Mouse (Mus musculus): Measurements from ENCODE around the gene Trmt10c. TPM values are rescaled to one million over a fixed set of nuclear protein-coding genes. Genes with fewer than 3 reads are reported as not detected.

Gene Trmt10c
- polyA plus RNA-seq, 1 experiment, result 2.1 TPM

DNA sequence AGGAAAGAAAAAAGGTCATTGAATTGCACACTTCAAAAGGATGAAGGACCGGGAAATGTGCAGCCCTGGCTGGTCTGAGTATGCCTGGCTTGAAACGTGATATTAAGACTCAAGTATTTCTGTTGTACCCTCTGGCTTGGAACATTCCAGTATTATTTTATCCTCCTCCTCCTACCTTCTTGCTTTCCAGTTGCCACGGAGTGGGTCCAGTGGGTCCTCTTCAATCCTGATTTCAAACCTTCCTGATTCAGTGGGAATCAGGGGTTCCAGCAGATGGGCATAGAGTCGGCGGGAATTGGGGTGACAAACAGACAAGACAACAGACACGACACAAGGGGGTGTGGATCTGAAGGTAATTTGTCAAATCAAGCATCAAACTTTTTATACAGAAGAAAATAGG lies 34.9 kb upstream of the Trmt10c start:
- no peak for DNase-seq
- WGBS, result 77% methylated on average over 6 of the region's 6 CpGs
- Histone ChIP-seq H3K4me1 (ENCODE audit: control insufficient read depth, insufficient read depth, low read length) (peaks cover 3% of the 10 kb centered on the region), H3K4me3 (replicated peaks; ENCODE audit: extremely low read depth, low read depth, low read length) (no peak overlapping the region)
- TF ChIP-seq POLR2A (IDR thresholded peaks at IDR 0.05; ENCODE audit: borderline replicate concordance, extremely low read depth, low read depth, low read length) (no peak), CTCF (IDR thresholded peaks at IDR 0.05; ENCODE audit: insufficient read depth, low read length) (no peak)

DNA sequence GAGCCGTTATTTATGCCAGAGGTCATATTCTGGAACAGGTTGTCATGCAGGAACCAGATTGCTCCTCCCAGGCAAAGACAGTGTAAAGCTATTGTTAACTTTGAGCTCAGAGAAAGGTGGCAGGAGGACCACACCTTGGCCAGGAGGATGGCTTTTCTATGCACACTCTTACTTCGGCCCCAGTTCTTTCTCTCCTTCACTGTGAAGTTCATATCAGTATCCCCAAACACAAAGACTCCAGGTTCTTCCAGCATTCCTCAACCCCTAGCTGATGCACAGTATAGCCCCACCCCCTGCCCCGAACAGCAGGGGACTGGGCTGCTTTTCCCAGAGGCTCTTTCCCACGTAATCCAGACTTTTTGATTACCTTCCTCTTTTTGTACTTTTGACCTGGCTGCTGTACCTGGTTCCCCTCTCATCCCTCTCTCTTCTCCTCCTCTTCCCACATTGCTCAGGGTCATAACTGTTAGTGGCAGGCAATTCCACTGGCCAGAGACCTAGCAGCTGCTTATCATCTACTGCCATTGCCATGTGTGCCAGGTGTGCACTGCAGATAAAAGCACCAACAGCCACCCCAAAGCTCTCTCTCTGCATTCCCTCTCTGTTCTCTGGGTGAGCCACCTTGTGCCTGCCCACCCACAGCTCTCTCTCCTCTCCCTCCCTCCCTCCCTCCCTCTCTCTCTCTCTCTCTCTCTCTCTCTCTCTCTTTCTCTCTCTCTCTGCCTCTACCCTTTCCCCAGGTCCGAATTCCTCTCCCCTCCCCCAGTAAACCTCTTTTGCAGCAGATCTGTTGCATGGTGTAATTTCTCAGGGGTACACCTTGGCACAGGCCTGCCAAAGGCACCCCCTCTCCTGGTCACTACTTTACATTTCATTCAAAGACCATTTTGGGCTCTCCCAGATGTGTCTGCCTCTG lies 34.0 kb upstream of the Trmt10c start:
- peaks cover 3% of the 10 kb centered on the region for H3K4me1 ChIP-seq (ENCODE audit: control insufficient read depth, insufficient read depth, low read length)
- 49% methylated on average over 5 of the region's 5 CpGs for WGBS
- TF ChIP-seq POLR2A (IDR thresholded peaks at IDR 0.05; ENCODE audit: borderline replicate concordance, extremely low read depth, low read depth, low read length) (no peak), CTCF (IDR thresholded peaks at IDR 0.05; ENCODE audit: insufficient read depth, low read length) (no peak)
- H3K4me3 ChIP-seq (replicated peaks; ENCODE audit: extremely low read depth, low read depth, low read length), result no peak overlapping the region
- DNase-seq, result no peak

DNA sequence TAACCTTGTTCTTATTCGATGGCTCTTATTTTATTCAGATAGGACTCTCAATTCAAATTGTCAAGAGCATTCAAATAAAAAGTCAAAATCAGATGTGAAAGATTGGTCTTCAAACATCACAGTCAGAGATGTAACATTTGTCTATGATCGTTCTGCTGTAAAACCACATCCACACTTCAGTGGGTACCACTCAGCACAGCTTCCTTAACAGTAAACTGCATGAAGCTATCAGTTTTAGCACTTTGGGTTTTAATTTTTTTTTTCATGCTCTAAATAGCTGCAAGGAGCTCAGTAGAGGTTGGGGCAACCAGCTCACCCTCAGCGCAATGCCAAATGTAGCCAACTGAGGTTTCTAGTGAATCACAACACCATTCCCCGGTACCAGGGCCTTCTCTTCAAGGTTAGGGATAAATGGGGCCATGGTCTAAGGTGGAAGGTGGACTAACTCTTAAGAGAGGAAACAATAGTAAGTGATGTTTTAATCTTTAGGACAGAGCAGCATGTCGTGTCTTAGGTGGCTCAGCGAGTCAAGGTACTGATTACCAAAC lies 31.0 kb upstream of the Trmt10c start:
- no peak for DNase-seq
- H3K4me3 ChIP-seq (replicated peaks; ENCODE audit: extremely low read depth, low read depth, low read length), result no peak overlapping the region
- 85% methylated on average over 6 of the region's 6 CpGs for WGBS
- H3K4me1 ChIP-seq (ENCODE audit: control insufficient read depth, insufficient read depth, low read length), result no peaks in the 10 kb centered on the region
- TF ChIP-seq CTCF (IDR thresholded peaks at IDR 0.05; ENCODE audit: insufficient read depth, low read length) (no peak), POLR2A (IDR thresholded peaks at IDR 0.05; ENCODE audit: borderline replicate concordance, extremely low read depth, low read depth, low read length) (no peak)

DNA sequence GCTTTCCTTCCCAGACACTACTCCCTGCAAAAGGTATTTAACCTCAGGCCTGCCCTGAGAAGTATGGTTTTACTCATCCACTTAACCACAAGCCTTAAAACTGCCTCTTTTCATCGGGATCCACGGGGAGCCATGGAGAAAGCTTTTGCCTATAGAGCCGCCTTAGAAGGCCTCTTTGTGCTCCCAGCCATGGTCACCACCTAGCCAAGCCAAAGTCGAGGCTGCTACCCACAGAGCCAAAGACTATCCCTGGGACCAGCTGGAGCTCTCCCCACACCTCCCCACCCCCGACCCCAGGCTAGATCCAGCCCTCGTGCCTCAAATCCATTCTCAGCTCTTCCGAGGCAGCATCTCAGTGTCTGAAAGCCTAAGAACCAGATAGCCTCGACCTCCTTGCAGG lies 28.5 kb upstream of the Trmt10c start:
- no peaks in the 10 kb centered on the region for H3K4me1 ChIP-seq (ENCODE audit: control insufficient read depth, insufficient read depth, low read length)
- no peak overlapping the region for H3K4me3 ChIP-seq (replicated peaks; ENCODE audit: extremely low read depth, low read depth, low read length)
- no peak for TF ChIP-seq POLR2A (IDR thresholded peaks at IDR 0.05; ENCODE audit: borderline replicate concordance, extremely low read depth, low read depth, low read length)
- no peak for TF ChIP-seq CTCF (IDR thresholded peaks at IDR 0.05; ENCODE audit: insufficient read depth, low read length)
- WGBS, result 49% methylated on average over 8 of the region's 8 CpGs
- no peak for DNase-seq

DNA sequence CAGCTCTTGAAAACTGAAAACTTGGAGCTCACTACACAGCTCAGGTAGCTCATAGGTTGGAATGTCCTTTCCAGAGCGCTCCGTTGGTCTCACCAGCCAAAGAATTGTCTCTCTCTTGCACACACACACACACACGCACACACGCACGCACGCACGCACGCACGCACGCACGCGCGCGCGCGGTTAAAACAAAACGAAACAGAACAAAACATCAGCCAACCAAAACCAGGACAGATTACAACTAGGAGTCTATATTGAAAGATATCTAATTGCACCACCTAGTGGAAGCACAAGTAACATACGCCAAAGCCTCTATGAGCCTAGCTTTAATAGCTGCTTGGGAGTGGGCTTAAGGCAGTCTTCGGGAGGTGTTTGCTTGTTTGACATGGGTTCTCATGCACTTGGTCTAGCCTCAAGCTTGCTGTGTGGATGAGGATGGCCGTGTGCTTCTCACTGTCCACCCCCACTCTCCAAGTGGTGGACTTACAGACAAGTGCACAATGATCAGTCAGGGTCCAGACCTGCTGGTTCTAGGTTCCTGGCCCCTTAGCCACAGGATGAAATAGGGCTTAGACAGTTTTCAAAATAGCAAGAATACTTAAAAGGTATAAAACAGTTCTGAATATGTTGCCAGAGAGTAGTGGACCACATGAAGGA lies 26.8 kb upstream of the Trmt10c start:
- Histone ChIP-seq H3K4me3 (replicated peaks; ENCODE audit: extremely low read depth, low read depth, low read length) (peak overlapping the region; percentile 80), H3K4me1 (ENCODE audit: control insufficient read depth, insufficient read depth, low read length) (no peaks in the 10 kb centered on the region)
- TF ChIP-seq POLR2A (IDR thresholded peaks at IDR 0.05; ENCODE audit: borderline replicate concordance, extremely low read depth, low read depth, low read length) (no peak), CTCF (IDR thresholded peaks at IDR 0.05; ENCODE audit: insufficient read depth, low read length) (peak; percentile 19; the same call in 1 of the 2 replicates)
- under 1% methylated on average over 20 of the region's 20 CpGs for WGBS
- DNase-seq, result peak; percentile 30

DNA sequence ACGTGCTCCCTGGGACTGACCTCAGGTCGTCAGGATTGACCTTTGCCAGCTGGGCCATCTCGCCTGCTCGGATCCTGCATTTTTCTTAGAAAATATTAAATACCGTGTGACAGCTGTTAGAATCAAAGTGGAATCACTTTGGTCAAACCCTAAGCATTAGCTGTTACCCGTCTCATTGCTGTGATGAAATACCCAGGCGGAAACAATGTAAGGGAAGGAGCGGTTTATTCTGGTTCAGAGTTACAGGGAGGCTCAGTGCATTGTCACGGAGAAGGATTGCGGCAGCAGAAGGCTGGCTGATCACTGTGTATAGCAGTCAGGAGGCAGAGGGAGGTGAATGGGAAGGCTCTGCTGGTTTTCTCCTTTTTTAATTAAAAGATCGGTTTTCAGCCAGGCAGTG lies 25.4 kb upstream of the Trmt10c start:
- no peak overlapping the region for H3K4me3 ChIP-seq (replicated peaks; ENCODE audit: extremely low read depth, low read depth, low read length)
- H3K4me1 ChIP-seq (ENCODE audit: control insufficient read depth, insufficient read depth, low read length), result no peaks in the 10 kb centered on the region
- WGBS, result 61% methylated on average over 11 of the region's 11 CpGs

DNA sequence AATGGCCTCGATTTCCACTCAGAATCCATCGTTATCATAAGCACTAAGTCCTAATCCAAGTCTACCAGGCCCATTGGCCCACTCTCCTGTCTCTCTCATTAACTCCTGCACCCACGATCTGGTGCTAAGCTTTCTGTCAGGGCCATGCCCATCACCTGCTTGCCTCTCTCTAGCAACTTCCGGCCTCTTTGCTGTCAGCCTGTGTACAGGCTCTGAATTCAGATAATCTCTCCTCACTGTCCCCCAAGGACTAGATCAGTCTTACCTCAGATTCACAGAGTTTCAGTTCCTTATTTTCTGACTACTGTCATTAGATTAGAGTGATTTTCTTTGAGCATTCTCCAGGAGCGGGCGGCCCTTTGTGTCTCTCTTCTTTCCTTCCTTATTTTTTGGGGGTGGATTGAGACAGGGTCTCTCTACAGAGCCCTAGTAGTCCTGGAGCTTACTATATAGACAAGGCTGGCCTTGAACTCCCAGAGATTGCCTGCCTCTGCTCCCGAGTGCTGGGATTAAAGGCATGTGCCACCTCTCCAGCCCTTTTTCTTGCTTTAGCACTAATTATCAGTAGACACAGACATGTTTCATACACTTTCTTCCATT lies 24.5 kb upstream of the Trmt10c start:
- H3K4me3 ChIP-seq (replicated peaks; ENCODE audit: extremely low read depth, low read depth, low read length), result no peak overlapping the region
- H3K4me1 ChIP-seq (ENCODE audit: control insufficient read depth, insufficient read depth, low read length), result no peaks in the 10 kb centered on the region
- 68% methylated on average over 7 of the region's 7 CpGs for WGBS
- no peak for DNase-seq
- no peak for TF ChIP-seq CTCF (IDR thresholded peaks at IDR 0.05; ENCODE audit: insufficient read depth, low read length)
- TF ChIP-seq POLR2A (IDR thresholded peaks at IDR 0.05; ENCODE audit: borderline replicate concordance, extremely low read depth, low read depth, low read length), result no peak

More for the DNA sequence above, 25.4 kb upstream of the Trmt10c start:
- TF ChIP-seq CTCF (IDR thresholded peaks at IDR 0.05; ENCODE audit: insufficient read depth, low read length), result no peak
- DNase-seq, result no peak

DNA sequence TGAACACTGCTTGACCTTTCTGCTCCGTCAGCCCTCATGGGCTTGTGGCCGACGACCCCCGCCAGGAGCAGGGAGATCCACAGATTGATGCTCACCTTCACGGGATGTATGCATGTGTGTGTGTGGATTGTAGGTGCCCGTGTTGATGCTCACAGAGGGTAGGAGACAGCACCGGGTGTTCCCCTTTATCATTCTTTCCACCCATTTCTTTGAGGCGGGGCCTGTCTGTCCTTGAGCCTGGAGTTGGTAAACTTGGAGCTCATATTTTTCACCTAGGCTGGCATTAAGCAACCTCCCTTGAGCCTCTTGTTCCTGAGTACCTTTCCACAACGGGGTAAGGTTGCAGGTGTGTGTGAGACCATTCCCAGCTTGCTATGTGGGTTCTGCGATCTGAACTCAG lies 20.5 kb upstream of the Trmt10c start:
- Histone ChIP-seq H3K4me1 (ENCODE audit: control insufficient read depth, insufficient read depth, low read length) (no peaks in the 10 kb centered on the region), H3K4me3 (replicated peaks; ENCODE audit: extremely low read depth, low read depth, low read length) (no peak overlapping the region)
- TF ChIP-seq CTCF (IDR thresholded peaks at IDR 0.05; ENCODE audit: insufficient read depth, low read length) (no peak), POLR2A (IDR thresholded peaks at IDR 0.05; ENCODE audit: borderline replicate concordance, extremely low read depth, low read depth, low read length) (no peak)
- 84% methylated on average over 10 of the region's 10 CpGs for WGBS
- DNase-seq, result no peak

DNA sequence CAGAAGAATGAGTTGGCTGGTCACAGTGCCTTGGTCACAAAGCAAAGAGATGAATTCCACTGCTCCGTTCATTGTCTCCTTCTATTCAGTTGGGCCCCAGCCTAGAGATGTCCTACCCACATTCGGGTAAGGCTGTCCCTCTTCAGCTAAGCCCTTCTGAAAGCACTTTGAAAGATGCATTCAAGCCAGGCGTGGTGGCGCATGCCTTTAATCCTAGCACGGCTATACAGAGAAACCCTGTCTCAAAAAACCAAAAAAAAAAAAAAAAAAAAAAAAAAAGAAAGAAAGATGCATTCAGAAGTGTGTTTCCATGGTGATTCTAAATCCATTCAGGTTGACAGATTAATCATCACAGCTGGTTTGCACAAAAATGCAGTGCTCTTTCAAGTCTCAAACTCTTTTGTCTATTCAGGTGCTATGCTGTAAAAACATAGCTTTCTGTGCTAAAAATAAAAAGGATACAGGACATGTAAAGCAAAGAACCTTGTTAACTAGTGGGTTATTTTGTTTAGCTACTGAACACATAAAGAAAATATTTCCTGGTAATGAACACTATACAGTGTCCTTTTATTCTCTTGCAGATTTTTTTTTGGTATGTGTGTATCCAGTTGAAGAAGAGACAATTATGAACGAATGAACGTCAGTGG lies 19.4 kb upstream of the Trmt10c start:
- H3K4me1 ChIP-seq (ENCODE audit: control insufficient read depth, insufficient read depth, low read length), result no peaks in the 10 kb centered on the region
- no peak overlapping the region for H3K4me3 ChIP-seq (replicated peaks; ENCODE audit: extremely low read depth, low read depth, low read length)
- TF ChIP-seq CTCF (IDR thresholded peaks at IDR 0.05; ENCODE audit: insufficient read depth, low read length) (no peak), POLR2A (IDR thresholded peaks at IDR 0.05; ENCODE audit: borderline replicate concordance, extremely low read depth, low read depth, low read length) (no peak)
- no peak for DNase-seq
- WGBS, result 74% methylated on average over 7 of the region's 7 CpGs
